Mouse (Mus musculus) liver, embryonic 12.5 days (tissue): Measurements from ENCODE around the gene Btnl10. TPM values are rescaled to one million over a fixed set of nuclear protein-coding genes. Genes with fewer than 3 reads are reported as not detected.
A peak's percentile ranks its signal among the peaks of the same experiment; 100 is the strongest.

Experiments used
- ATAC-seq: fragments of 200-750 bp; cut with Nextera tagmentation; 2 replicates; pipeline ENCODE4 v1.8.0; 2017; ENCODE audit warnings: moderate number of reproducible peaks, mild to moderate bottlenecking, moderate library complexity
- H3K27ac ChIP-seq: fragments of 300-500 bp; sonication (generic); 2 replicates; pipeline ENCODE4 v1.5.1; 2016; ENCODE audit warnings: mild to moderate bottlenecking
- H3K27me3 ChIP-seq: fragments of 300-500 bp; sonication (generic); replicated peaks from 2 replicates; pipeline ENCODE4 v1.6.1; 2016; ENCODE audit warnings: mild to moderate bottlenecking, moderate library complexity
- H3K36me3 ChIP-seq: fragments of 300-500 bp; sonication (generic); 2 replicates; pipeline ENCODE4 v1.6.1; 2016; ENCODE audit warnings: mild to moderate bottlenecking, moderate library complexity
- H3K4me1 ChIP-seq: fragments of 300-500 bp; sonication (generic); 2 replicates; pipeline ENCODE4 v1.6.1; 2016
- H3K4me2 ChIP-seq: fragments of 300-500 bp; sonication (generic); 2 replicates; pipeline ENCODE4 v1.6.1; 2016; ENCODE audit warnings: mild to moderate bottlenecking, moderate library complexity
- H3K4me3 ChIP-seq: fragments of 300-500 bp; sonication (generic); 2 replicates; pipeline ENCODE4 v1.5.1; 2016; ENCODE audit warnings: mild to moderate bottlenecking, moderate library complexity
- H3K9ac ChIP-seq: fragments of 300-500 bp; sonication (generic); 2 replicates; pipeline ENCODE4 v1.6.1; 2016; ENCODE audit warnings: mild to moderate bottlenecking, moderate library complexity
- H3K9me3 ChIP-seq: fragments of 300-500 bp; sonication (generic); replicated peaks from 2 replicates; pipeline ENCODE4 v1.6.1; 2016; ENCODE audit warnings: mild to moderate bottlenecking, moderate library complexity
- WGBS: fragments of 180-500 bp; shearing (Covaris S2); methylation state at CpG from one replicate; pipeline ENCODE4 v1.1.7; 2016; ENCODE audit not compliant: insufficient replicate concordance; 5-methylcytosine and 5-hydroxymethylcytosine counted together
- polyA plus RNA-seq: library from polyadenylated mRNA; unstranded; fragments of >200 nt; fragmentation: Nextera tagmentation; extraction: Ambion mirVana; gene quantifications from 2 replicates; pipeline ENCODE4 v1.2.1, GENCODE M21; 2016

The Btnl10 gene
- polyA plus RNA-seq, 1 experiment from 2014 or later = 9.5 TPM

DNA sequence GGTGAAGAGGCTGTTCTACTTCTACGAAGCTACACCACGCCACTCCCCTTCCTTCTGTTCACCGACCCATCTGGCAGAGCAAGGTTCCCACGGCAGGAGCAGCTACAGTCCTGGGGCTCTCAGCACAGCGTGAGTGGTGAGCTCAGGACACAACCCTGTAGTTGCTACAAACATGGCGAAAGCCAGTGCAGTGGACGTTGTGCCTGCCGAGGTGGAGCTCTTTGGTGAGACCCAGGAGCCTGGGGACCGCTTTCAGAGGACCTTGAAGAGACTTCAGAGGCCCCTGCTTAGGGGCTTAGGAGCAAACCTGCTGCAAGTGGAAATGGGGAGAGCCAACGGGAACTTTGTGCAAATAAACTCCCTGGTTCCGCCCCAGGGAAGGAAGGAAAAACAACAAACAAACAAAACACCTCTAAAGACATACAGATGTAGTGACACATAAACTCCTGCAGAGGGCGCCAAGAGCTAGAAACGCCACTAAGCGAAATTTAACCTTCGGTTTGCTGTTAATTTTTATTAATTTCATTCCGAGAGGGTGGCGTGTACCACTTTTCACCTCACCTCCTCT lies 3.2 kb upstream of the Btnl10 start:
- Histone ChIP-seq H3K9ac (peak overlapping the region; percentile 80), H3K4me3 (peak overlapping the region; percentile 49), H3K27me3 (no peaks in the 10 kb centered on the region), H3K27ac (peak overlapping the region; percentile 99), H3K36me3 (no peaks in the 10 kb centered on the region), H3K9me3 (no peaks in the 10 kb centered on the region), H3K4me2 (peak overlapping the region; percentile 83), H3K4me1 (peaks cover 82% of the 10 kb centered on the region)
- 8% methylated on average over 17 of the region's 17 CpGs for WGBS
- 0 out of 2 replicates have a peak, but pooled peaks have one; percentile 18 for ATAC-seq

DNA sequence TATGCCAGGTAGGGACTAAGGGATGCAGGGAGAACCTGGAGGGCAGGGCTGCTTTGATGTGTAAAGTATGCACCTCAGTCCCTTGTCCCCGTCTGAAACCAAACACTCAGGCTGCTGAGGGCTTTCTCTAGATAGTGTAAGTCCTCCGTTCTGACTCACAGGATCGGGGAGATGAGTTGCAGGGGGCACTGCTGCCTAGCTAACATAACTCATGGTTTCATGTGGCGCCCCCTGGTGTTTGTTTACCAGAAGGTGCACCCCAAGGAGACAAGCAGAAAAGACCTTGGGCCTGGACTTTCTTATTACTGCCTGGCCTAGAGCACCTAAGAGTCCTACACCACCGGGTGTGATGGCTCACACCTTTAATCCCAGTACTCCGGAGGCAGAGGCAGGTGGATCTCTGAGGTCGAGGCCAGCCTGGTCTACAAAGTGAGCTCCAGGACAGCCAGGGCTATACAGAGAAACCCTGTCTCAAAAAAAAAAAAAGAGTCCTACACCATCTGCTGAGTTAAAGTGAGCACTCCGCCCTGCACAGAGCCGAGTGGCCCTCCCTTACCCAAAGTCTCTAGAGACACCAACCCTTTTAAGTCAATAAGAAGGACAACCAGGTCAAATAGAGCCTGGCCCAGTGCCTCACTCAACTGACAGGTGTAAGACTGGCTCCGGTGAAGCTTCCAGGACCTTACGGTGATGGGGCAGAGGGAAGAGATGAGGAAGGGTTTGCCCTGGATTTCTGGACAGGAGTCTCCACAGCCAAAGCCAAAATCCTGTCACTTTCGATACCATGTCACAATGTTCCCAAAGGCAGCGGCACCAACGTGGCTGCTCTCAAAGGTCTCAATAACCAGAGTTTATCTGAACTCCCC lies 596 bp upstream of the Btnl10 start:
- peak; percentile 63 for ATAC-seq
- 35% methylated on average over 14 of the region's 14 CpGs for WGBS
- Histone ChIP-seq H3K27ac (peak overlapping the region; percentile 93), H3K27me3 (no peaks in the 10 kb centered on the region), H3K4me1 (peaks cover 92% of the 10 kb centered on the region), H3K9me3 (no peaks in the 10 kb centered on the region), H3K36me3 (peaks cover 21% of the 10 kb centered on the region), H3K9ac (peak overlapping the region; percentile 76), H3K4me3 (peak overlapping the region; percentile 65), H3K4me2 (peak overlapping the region; percentile 72)

DNA sequence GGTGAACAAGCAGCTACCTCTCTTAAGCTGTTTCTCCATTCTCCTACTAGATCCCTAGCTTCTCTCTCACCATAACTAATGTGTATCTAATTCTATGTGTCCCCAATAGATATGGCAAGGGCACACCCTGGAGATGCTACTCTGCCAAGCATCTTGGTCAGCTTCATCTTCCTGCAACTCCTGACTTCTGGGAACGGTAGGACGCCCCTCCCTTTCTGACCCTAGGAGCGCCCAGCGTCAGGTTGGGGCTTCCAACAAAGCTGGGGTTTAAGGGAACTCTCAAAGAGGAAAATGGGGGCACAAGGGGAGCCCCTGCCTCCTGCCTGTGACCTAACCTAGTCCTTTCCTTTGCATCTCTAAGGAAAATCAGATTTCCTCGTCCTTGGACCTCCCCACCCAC lies 1.1 kb downstream of the Btnl10 start:
- H3K4me3 ChIP-seq = peak overlapping the region; percentile 65
- peak; percentile 25; the same call in 1 of the 2 replicates for ATAC-seq
- H3K36me3 ChIP-seq = peaks cover 38% of the 10 kb centered on the region
- peak overlapping the region; percentile 72 for H3K4me2 ChIP-seq
- peaks cover 75% of the 10 kb centered on the region for H3K4me1 ChIP-seq
- peak overlapping the region; percentile 76 for H3K9ac ChIP-seq
- H3K9me3 ChIP-seq = no peaks in the 10 kb centered on the region
- H3K27me3 ChIP-seq = peaks cover 9% of the 10 kb centered on the region
- WGBS = 50% methylated on average over 5 of the region's 5 CpGs
- peak overlapping the region; percentile 93 for H3K27ac ChIP-seq

- Histone ChIP-seq H3K4me3 (no peak overlapping the region), H3K9ac (no peak overlapping the region), H3K27me3 (peaks cover 13% of the 10 kb centered on the region), H3K4me2 (no peak overlapping the region), H3K36me3 (peaks cover 42% of the 10 kb centered on the region), H3K9me3 (no peaks in the 10 kb centered on the region), H3K27ac (no peak overlapping the region), H3K4me1 (peaks cover 52% of the 10 kb centered on the region)
- no peak for ATAC-seq
- 81% methylated on average over 9 of the region's 9 CpGs for WGBS
Observed at GRCm38 (mm10) chr11:58922420-58922819, 4.7 kb downstream of the Btnl10 start.

- Histone ChIP-seq H3K9ac (0 out of 2 replicates have a peak overlapping the region, but pooled peaks have one; percentile 5), H3K9me3 (no peaks in the 10 kb centered on the region), H3K4me1 (peaks cover 53% of the 10 kb centered on the region), H3K36me3 (peaks cover 35% of the 10 kb centered on the region), H3K4me3 (no peak overlapping the region), H3K27ac (no peak overlapping the region), H3K4me2 (no peak overlapping the region), H3K27me3 (peaks cover 13% of the 10 kb centered on the region)
- 83% methylated on average over 2 of the region's 3 CpGs for WGBS
- ATAC-seq = no peak
Observed at GRCm38 (mm10) chr11:58926651-58927050, 8.9 kb downstream of the Btnl10 start.

GRCm38 (mm10) chr11:58927053-58927452 lies 9.3 kb downstream of the Btnl10 start:
- Histone ChIP-seq H3K27ac (no peak overlapping the region), H3K4me2 (no peak overlapping the region; the same call in 1 of the 2 replicates)

GRCm38 (mm10) chr11:58927790-58928651 lies 10.3 kb downstream of the Btnl10 start:
- no peaks in the 10 kb centered on the region for H3K9me3 ChIP-seq
- H3K27me3 ChIP-seq = peaks cover 12% of the 10 kb centered on the region
- H3K4me2 ChIP-seq = peak overlapping the region; percentile 83
- H3K4me1 ChIP-seq = peaks cover 56% of the 10 kb centered on the region
- WGBS = 3% methylated on average over 20 of the region's 20 CpGs
- peak overlapping the region; percentile 92 for H3K27ac ChIP-seq
- peak; percentile 78 for ATAC-seq
- H3K36me3 ChIP-seq = peaks cover 35% of the 10 kb centered on the region
- peak overlapping the region; percentile 75 for H3K9ac ChIP-seq
- H3K4me3 ChIP-seq = peak overlapping the region; percentile 59

More at GRCm38 (mm10) chr11:58927053-58927452, 9.3 kb downstream of the Btnl10 start:
- WGBS = 61% methylated on average over 2 of the region's 2 CpGs
- Histone ChIP-seq H3K27me3 (peaks cover 13% of the 10 kb centered on the region), H3K4me1 (peaks cover 56% of the 10 kb centered on the region), H3K36me3 (peaks cover 35% of the 10 kb centered on the region), H3K4me3 (no peak overlapping the region), H3K9ac (no peak overlapping the region), H3K9me3 (no peaks in the 10 kb centered on the region)
- ATAC-seq = no peak

DNA sequence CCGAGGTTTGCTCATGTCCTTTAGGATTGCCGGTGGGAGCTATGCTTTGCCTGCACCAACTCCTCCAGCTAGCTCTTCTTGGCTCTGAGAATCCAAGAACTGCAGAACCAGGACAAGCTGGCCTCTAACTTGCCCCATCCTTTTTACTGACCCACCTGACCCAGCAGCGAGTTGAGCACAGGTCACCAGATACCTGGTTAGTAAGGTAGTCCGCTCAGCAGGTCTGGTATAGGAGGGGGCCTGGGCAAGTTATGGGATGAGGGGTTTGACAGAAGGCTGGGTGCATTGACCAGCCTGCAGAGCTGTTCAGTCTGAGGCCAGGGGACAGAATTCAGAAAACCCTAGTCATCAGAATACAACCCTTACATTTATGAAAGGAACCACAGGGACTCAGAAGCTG lies 11.3 kb downstream of the Btnl10 start:
- Histone ChIP-seq H3K4me1 (peaks cover 56% of the 10 kb centered on the region), H3K9me3 (no peaks in the 10 kb centered on the region), H3K4me3 (no peak overlapping the region), H3K27me3 (peaks cover 1% of the 10 kb centered on the region; the same call in 1 of the 2 replicates), H3K9ac (peak overlapping the region; percentile 54; the same call in 1 of the 2 replicates), H3K27ac (peak overlapping the region; percentile 92), H3K36me3 (peaks cover 35% of the 10 kb centered on the region), H3K4me2 (no peak overlapping the region; the same call in 1 of the 2 replicates)
- no peak for ATAC-seq
- WGBS = 53% methylated on average over 4 of the region's 4 CpGs

DNA sequence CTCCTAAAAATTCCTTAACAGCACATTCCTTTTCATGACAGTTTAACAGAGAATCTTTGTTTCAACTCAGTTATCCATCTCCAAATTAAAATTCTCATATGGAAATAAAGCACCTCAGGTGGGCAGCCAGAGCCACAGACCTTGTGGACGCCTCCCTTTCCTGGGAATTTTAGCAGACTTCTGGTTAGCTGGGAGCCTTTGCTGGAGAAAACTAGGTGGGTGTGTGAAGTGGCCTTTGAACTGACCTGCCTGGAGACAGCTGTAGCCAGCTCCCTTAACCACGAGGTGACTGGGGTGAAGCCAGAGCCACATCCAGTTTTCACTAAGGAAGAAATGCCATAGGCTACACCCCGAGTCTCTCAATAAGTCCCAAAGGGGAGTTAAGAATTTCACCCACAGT lies 11.9 kb downstream of the Btnl10 start:
- Histone ChIP-seq H3K9me3 (no peaks in the 10 kb centered on the region), H3K4me2 (peak overlapping the region; percentile 16), H3K4me3 (no peak overlapping the region), H3K27me3 (no peaks in the 10 kb centered on the region), H3K4me1 (peaks cover 56% of the 10 kb centered on the region), H3K36me3 (peaks cover 40% of the 10 kb centered on the region), H3K9ac (peak overlapping the region; percentile 54), H3K27ac (peak overlapping the region; percentile 92)
- WGBS = 41% methylated on average over 3 of the region's 3 CpGs
- no peak for ATAC-seq

GRCm38 (mm10) chr11:58930254-58930653 lies 12.5 kb downstream of the Btnl10 start:
- H3K9me3 ChIP-seq = no peaks in the 10 kb centered on the region
- no peaks in the 10 kb centered on the region for H3K27me3 ChIP-seq
- peaks cover 46% of the 10 kb centered on the region for H3K36me3 ChIP-seq
- H3K4me2 ChIP-seq = peak overlapping the region; percentile 16
- peak; percentile 68 for ATAC-seq
- WGBS = 24% methylated on average over 3 of the region's 3 CpGs
- peak overlapping the region; percentile 92 for H3K27ac ChIP-seq
- no peak overlapping the region for H3K4me3 ChIP-seq
- H3K4me1 ChIP-seq = peaks cover 56% of the 10 kb centered on the region
- H3K9ac ChIP-seq = 0 out of 2 replicates have a peak overlapping the region, but pooled peaks have one; percentile 23

DNA sequence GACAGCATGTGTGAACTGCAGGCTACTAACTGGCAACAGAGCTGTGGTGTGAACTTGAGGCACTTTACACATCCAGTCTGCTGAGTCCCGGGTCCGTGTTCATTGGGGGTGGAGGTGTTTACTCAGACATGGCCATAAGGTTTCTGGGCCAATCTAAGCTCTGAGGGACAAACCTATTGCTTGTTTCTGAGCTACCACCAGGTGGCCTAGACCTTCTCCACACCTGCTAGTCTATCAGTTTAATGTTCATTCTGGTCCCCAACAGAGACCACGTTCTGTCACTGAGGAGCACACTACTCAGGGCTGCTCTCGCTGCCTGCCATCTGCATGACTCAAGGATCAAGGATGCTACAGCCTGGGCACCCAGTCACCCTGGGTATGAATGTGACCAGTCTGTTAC lies 13.9 kb downstream of the Btnl10 start:
- Histone ChIP-seq H3K4me3 (no peak overlapping the region), H3K9ac (no peak overlapping the region), H3K4me2 (no peak overlapping the region), H3K27me3 (no peaks in the 10 kb centered on the region), H3K27ac (peak overlapping the region; percentile 92), H3K36me3 (peaks cover 59% of the 10 kb centered on the region), H3K4me1 (peaks cover 61% of the 10 kb centered on the region), H3K9me3 (no peaks in the 10 kb centered on the region)
- no peak for ATAC-seq
- 73% methylated on average over 4 of the region's 4 CpGs for WGBS
